Mouse (Mus musculus) cerebellum, postnatal 25 days (tissue): ENCODE results near the gene Crtc1.

Experiments
- DNase-seq, 2 experiments: peaks; one replicate each; pipeline ENCODE4 v3.0.0; 2021; ENCODE audit warnings: mixed read lengths in 2 of 2

The Crtc1 gene

GRCm38 (mm10) chr8:70462516-70462813 lies 23.1 kb upstream of the Crtc1 start:
- DNase-seq, result no peak

GRCm38 (mm10) chr8:70461765-70462515 lies 22.6 kb upstream of the Crtc1 start:
- DNase-seq, result no peak

GRCm38 (mm10) chr8:70460606-70461005 lies 21.2 kb upstream of the Crtc1 start:
- peak; percentile 77 to 78 for DNase-seq

GRCm38 (mm10) chr8:70460199-70460598 lies 20.8 kb upstream of the Crtc1 start:
- DNase-seq, result peak in 1 of 2 experiments; percentile 52

GRCm38 (mm10) chr8:70459636-70460035 lies 20.3 kb upstream of the Crtc1 start:
- DNase-seq, result no peak

- DNase-seq, result no peak
Observed at GRCm38 (mm10) chr8:70458462-70458861, 19.1 kb upstream of the Crtc1 start.

- DNase-seq, result no peak
Observed at GRCm38 (mm10) chr8:70457882-70458281, 18.5 kb upstream of the Crtc1 start.

GRCm38 (mm10) chr8:70456996-70457395 lies 17.6 kb upstream of the Crtc1 start:
- DNase-seq, result no peak

GRCm38 (mm10) chr8:70453852-70454251 lies 14.5 kb upstream of the Crtc1 start:
- no peak for DNase-seq

- no peak for DNase-seq
Observed at GRCm38 (mm10) chr8:70452196-70452966, 13.0 kb upstream of the Crtc1 start.

GRCm38 (mm10) chr8:70447639-70448420 lies 8.5 kb upstream of the Crtc1 start:
- DNase-seq, result peak; percentile 62 to 63

GRCm38 (mm10) chr8:70445988-70446387 lies 6.6 kb upstream of the Crtc1 start:
- peak in 1 of 2 experiments; percentile 55 for DNase-seq

GRCm38 (mm10) chr8:70443326-70443725 lies 3.9 kb upstream of the Crtc1 start:
- DNase-seq, result no peak

- DNase-seq, result no peak
Observed at GRCm38 (mm10) chr8:70441565-70441964, 2.2 kb upstream of the Crtc1 start.

GRCm38 (mm10) chr8:70440246-70440645 lies 867 bp upstream of the Crtc1 start:
- no peak for DNase-seq

- DNase-seq, result no peak
Observed at GRCm38 (mm10) chr8:70439848-70440179, 435 bp upstream of the Crtc1 start.

GRCm38 (mm10) chr8:70438423-70438822 lies 956 bp downstream of the Crtc1 start:
- peak in 1 of 2 experiments; percentile 36 for DNase-seq

- peak; percentile 68 to 77 for DNase-seq
Observed at GRCm38 (mm10) chr8:70435156-70435555, 4.2 kb downstream of the Crtc1 start.

- no peak for DNase-seq
Observed at GRCm38 (mm10) chr8:70432991-70433536, 6.3 kb downstream of the Crtc1 start.

- DNase-seq, result peak in 1 of 2 experiments; percentile 26
Observed at GRCm38 (mm10) chr8:70431213-70431612, 8.2 kb downstream of the Crtc1 start.

GRCm38 (mm10) chr8:70426300-70426907 lies 13.0 kb downstream of the Crtc1 start:
- no peak for DNase-seq

- DNase-seq, result no peak
Observed at GRCm38 (mm10) chr8:70422722-70423121, 16.7 kb downstream of the Crtc1 start.
